Mouse (Mus musculus): Measurements from ENCODE around the gene Rsbn1l. TPM values are rescaled to one million over a fixed set of nuclear protein-coding genes. Genes with fewer than 3 reads are reported as not detected.

The Rsbn1l gene
- 46.9 TPM for polyA plus RNA-seq (2014; fragmentation: Illumina TruSeq; extraction: RNeasy Lipid Tissue Mini Kit (QIAGEN cat#74804); ENCODE audit: low read depth, low replicate concordance)

DNA sequence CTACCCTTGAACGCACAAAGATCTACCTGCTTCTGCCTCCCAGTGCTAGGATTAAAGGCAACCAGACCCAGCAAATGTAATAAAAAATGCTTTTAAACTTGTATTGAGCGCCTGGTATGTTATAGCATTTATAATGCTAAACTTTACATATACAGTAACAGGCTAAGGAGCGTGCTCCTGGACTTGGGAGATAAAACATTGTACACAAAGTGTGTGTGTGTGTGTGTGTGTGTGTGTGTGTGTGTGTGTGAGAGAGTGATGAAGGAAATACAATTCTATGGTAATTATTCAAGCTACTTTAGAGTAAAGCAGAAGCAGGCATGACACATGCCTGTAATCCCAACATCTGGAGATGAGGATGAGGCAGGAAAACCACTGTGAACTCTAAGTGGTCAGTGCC lies at the start of gene Rsbn1l:
Rsbn1l (minus strand) TSS at position 101 of the 400 bp plus-strand sequence.

GRCm38 (mm10) chr5:20881915-20882800 lies 74.0 kb downstream of the Rsbn1l start, which contains the start of the genes Phtf2 and Tmem60:
Gene Phtf2, minus strand, starts transcription at chr5:20882124.
Gene Tmem60, plus strand, starts transcription at chr5:20882191.

Other genes starting within 250 kb of the Rsbn1l start
- 27.7 TPM for gene Phtf2, start 74.3 kb downstream of the Rsbn1l start, polyA plus RNA-seq (2014; fragmentation: Illumina TruSeq; extraction: RNeasy Lipid Tissue Mini Kit (QIAGEN cat#74804); ENCODE audit: low read depth, low replicate concordance)
- gene Tmem60, start 74.2 kb downstream of the Rsbn1l start, polyA plus RNA-seq (2014; fragmentation: Illumina TruSeq; extraction: RNeasy Lipid Tissue Mini Kit (QIAGEN cat#74804); ENCODE audit: low read depth, low replicate concordance), result 49.9 TPM
- 155 TPM for gene Ptpn12, start 99.5 kb upstream of the Rsbn1l start, polyA plus RNA-seq (2014; fragmentation: Illumina TruSeq; extraction: RNeasy Lipid Tissue Mini Kit (QIAGEN cat#74804); ENCODE audit: low read depth, low replicate concordance)
- 6.8 TPM for gene Gsap, start 229.9 kb upstream of the Rsbn1l start, polyA plus RNA-seq (2014; fragmentation: Illumina TruSeq; extraction: RNeasy Lipid Tissue Mini Kit (QIAGEN cat#74804); ENCODE audit: low read depth, low replicate concordance)